Mouse (Mus musculus): ENCODE results near the gene Trip4. TPM values are rescaled to one million over a fixed set of nuclear protein-coding genes. Genes with fewer than 3 reads are reported as not detected.

Trip4 gene
- total and polyA plus RNA-seq, 3 experiments, result 5.9 to 16.5 (median 15.2) TPM

- WGBS, result 77% methylated on average over 1 of the region's 1 CpGs
- no peak overlapping the region for H3K9ac ChIP-seq (ENCODE audit: low read depth, low read length)
- no peaks in the 10 kb centered on the region for H3K36me3 ChIP-seq (ENCODE audit: control insufficient read depth, insufficient read depth, low read length)
- peaks cover 1% of the 10 kb centered on the region; the same call in 1 of the 2 replicates for H3K79me2 ChIP-seq (replicated peaks; ENCODE audit: control insufficient read depth, insufficient read depth, low read length)
- intact Hi-C loops (cut with DNase I), result no loop called here
- H3K27me3 ChIP-seq (ENCODE audit: control insufficient read depth, insufficient read depth, low read length), result no peaks in the 10 kb centered on the region
- peaks cover 2% of the 10 kb centered on the region; the same call in 1 of the 2 replicates for H3K4me1 ChIP-seq (ENCODE audit: control insufficient read depth, insufficient read depth, low read length)
- no peak for DNase-seq
- H3K27ac ChIP-seq, result no peak overlapping the region
- TF ChIP-seq EP300 (IDR thresholded peaks at IDR 0.05; ENCODE audit: insufficient read depth, low read depth, low read length), result no peak
- TF ChIP-seq CTCF (IDR thresholded peaks at IDR 0.05), result no peak
- no peak overlapping the region for H3K4me3 ChIP-seq
Observed at GRCm38 (mm10) chr9:65917015-65917414, 8.4 kb upstream of the Trip4 start.

GRCm38 (mm10) chr9:65913976-65914375 lies 5.4 kb upstream of the Trip4 start:
- intact Hi-C loops (cut with DNase I), result no loop called here
- Histone ChIP-seq H3K9ac (ENCODE audit: low read depth, low read length) (no peak overlapping the region), H3K4me1 (ENCODE audit: control insufficient read depth, insufficient read depth, low read length) (peaks cover 2% of the 10 kb centered on the region; the same call in 1 of the 2 replicates), H3K27me3 (ENCODE audit: control insufficient read depth, insufficient read depth, low read length) (no peaks in the 10 kb centered on the region), H3K36me3 (ENCODE audit: control insufficient read depth, insufficient read depth, low read length) (no peaks in the 10 kb centered on the region), H3K79me2 (replicated peaks; ENCODE audit: control insufficient read depth, insufficient read depth, low read length) (peaks cover 2% of the 10 kb centered on the region; the same call in 1 of the 2 replicates), H3K27ac (no peak overlapping the region), H3K4me3 (no peak overlapping the region)
- 41% methylated on average over 2 of the region's 2 CpGs for WGBS
- no peak for TF ChIP-seq POLR2A (IDR thresholded peaks at IDR 0.05; ENCODE audit: insufficient read depth, low read depth, low read length)
- no peak for TF ChIP-seq EP300 (IDR thresholded peaks at IDR 0.05; ENCODE audit: insufficient read depth, low read depth, low read length)
- no peak for TF ChIP-seq CTCF (IDR thresholded peaks at IDR 0.05)
- DNase-seq, result no peak

- H3K79me2 ChIP-seq (replicated peaks; ENCODE audit: control insufficient read depth, insufficient read depth, low read length), result peaks cover 2% of the 10 kb centered on the region; the same call in 1 of the 2 replicates
- WGBS, result 2% methylated on average over 4 of the region's 4 CpGs
- DNase-seq, result no peak
- H3K27me3 ChIP-seq (ENCODE audit: control insufficient read depth, insufficient read depth, low read length), result no peaks in the 10 kb centered on the region
- H3K9ac ChIP-seq (ENCODE audit: low read depth, low read length), result peak overlapping the region; percentile 81
- peak overlapping the region; percentile 83 for H3K4me3 ChIP-seq
- intact Hi-C loops (cut with DNase I), result loop anchor here (2.0 to 5.0 kb wide), 3 partner anchors 25 to 152 kb away; partner anchors contain the start of gene Ppib
- peak overlapping the region; percentile 80 for H3K27ac ChIP-seq
- TF ChIP-seq CTCF (IDR thresholded peaks at IDR 0.05) (no peak), EP300 (IDR thresholded peaks at IDR 0.05; ENCODE audit: insufficient read depth, low read depth, low read length) (no peak), POLR2A (IDR thresholded peaks at IDR 0.05; ENCODE audit: insufficient read depth, low read depth, low read length) (no peak)
- peaks cover 2% of the 10 kb centered on the region; the same call in 1 of the 2 replicates for H3K36me3 ChIP-seq (ENCODE audit: control insufficient read depth, insufficient read depth, low read length)
- peaks cover 2% of the 10 kb centered on the region for H3K4me1 ChIP-seq (ENCODE audit: control insufficient read depth, insufficient read depth, low read length)
Observed at GRCm38 (mm10) chr9:65909837-65910236, 1.2 kb upstream of the Trip4 start.

- peak overlapping the region; percentile 83 for H3K4me3 ChIP-seq
- under 1% methylated on average over 32 of the region's 34 CpGs for whole genome bisulfite sequencing
- H3K36me3 ChIP-seq (ENCODE audit: control insufficient read depth, insufficient read depth, low read length), result peaks cover 2% of the 10 kb centered on the region; the same call in 1 of the 2 replicates
- H3K4me1 ChIP-seq (ENCODE audit: control insufficient read depth, insufficient read depth, low read length), result peaks cover 2% of the 10 kb centered on the region
- no peak for DNase-seq
- peak overlapping the region; percentile 81 for H3K9ac ChIP-seq (ENCODE audit: low read depth, low read length)
- no peaks in the 10 kb centered on the region for H3K27me3 ChIP-seq (ENCODE audit: control insufficient read depth, insufficient read depth, low read length)
- H3K79me2 ChIP-seq (replicated peaks; ENCODE audit: control insufficient read depth, insufficient read depth, low read length), result peaks cover 2% of the 10 kb centered on the region; the same call in 1 of the 2 replicates
- intact Hi-C loops (cut with DNase I), result loop anchor here (2.0 to 5.0 kb wide), 3 partner anchors 25 to 153 kb away; partner anchors contain the start of gene Ppib
- no peak for TF ChIP-seq EP300 (IDR thresholded peaks at IDR 0.05; ENCODE audit: insufficient read depth, low read depth, low read length)
- TF ChIP-seq CTCF (IDR thresholded peaks at IDR 0.05), result peak; percentile 36
- H3K27ac ChIP-seq, result peak overlapping the region; percentile 80
Observed at GRCm38 (mm10) chr9:65909301-65909801, 757 bp upstream of the Trip4 start.

GRCm38 (mm10) chr9:65903419-65903818 lies 5.2 kb downstream of the Trip4 start:
- no peaks in the 10 kb centered on the region for H3K79me2 ChIP-seq (replicated peaks; ENCODE audit: control insufficient read depth, insufficient read depth, low read length)
- H3K4me1 ChIP-seq (ENCODE audit: control insufficient read depth, insufficient read depth, low read length), result peaks cover 2% of the 10 kb centered on the region
- intact Hi-C loops (cut with DNase I), result no loop called here
- H3K27me3 ChIP-seq (ENCODE audit: control insufficient read depth, insufficient read depth, low read length), result no peaks in the 10 kb centered on the region
- H3K27ac ChIP-seq, result no peak overlapping the region
- no peak overlapping the region for H3K4me3 ChIP-seq
- DNase-seq, result no peak
- peaks cover 2% of the 10 kb centered on the region; the same call in 1 of the 2 replicates for H3K36me3 ChIP-seq (ENCODE audit: control insufficient read depth, insufficient read depth, low read length)
- no peak overlapping the region for H3K9ac ChIP-seq (ENCODE audit: low read depth, low read length)
- TF ChIP-seq EP300 (IDR thresholded peaks at IDR 0.05; ENCODE audit: insufficient read depth, low read depth, low read length) (no peak), CTCF (IDR thresholded peaks at IDR 0.05) (peak; percentile 46)

GRCm38 (mm10) chr9:65902879-65903278 lies 5.7 kb downstream of the Trip4 start:
- DNase-seq, result no peak
- no peak for TF ChIP-seq EP300 (IDR thresholded peaks at IDR 0.05; ENCODE audit: insufficient read depth, low read depth, low read length)
- no peak for TF ChIP-seq POLR2A (IDR thresholded peaks at IDR 0.05; ENCODE audit: insufficient read depth, low read depth, low read length)
- TF ChIP-seq CTCF (IDR thresholded peaks at IDR 0.05), result no peak
- Histone ChIP-seq H3K36me3 (ENCODE audit: control insufficient read depth, insufficient read depth, low read length) (peaks cover under 1% of the 10 kb centered on the region; the same call in 1 of the 2 replicates), H3K4me3 (no peak overlapping the region), H3K79me2 (replicated peaks; ENCODE audit: control insufficient read depth, insufficient read depth, low read length) (no peaks in the 10 kb centered on the region), H3K4me1 (ENCODE audit: control insufficient read depth, insufficient read depth, low read length) (peaks cover under 1% of the 10 kb centered on the region), H3K9ac (ENCODE audit: low read depth, low read length) (no peak overlapping the region), H3K27me3 (ENCODE audit: control insufficient read depth, insufficient read depth, low read length) (no peaks in the 10 kb centered on the region), H3K27ac (no peak overlapping the region)
- intact Hi-C loops (cut with DNase I), result no loop called here
- 88% methylated on average over 3 of the region's 3 CpGs for WGBS

All from heart, adult 2 months (tissue).